Mouse (Mus musculus): ENCODE data around the gene Cst11.

GRCm38 (mm10) chr2:148732327-148733000 lies 38.8 kb downstream of the Cst11 start, which contains the start of gene Napb:
- TF ChIP-seq CTCF (IDR thresholded peaks at IDR 0.05; ENCODE audit: borderline replicate concordance, control insufficient read depth, extremely low read depth, insufficient read depth, low read length, poor library complexity) (no peak), POLR2A (IDR thresholded peaks at IDR 0.05; ENCODE audit: control insufficient read depth, extremely low read depth, insufficient read depth, low read length, poor library complexity) (no peak)
